Mouse (Mus musculus): ENCODE data around the gene Zfp511.
A peak's percentile ranks its signal among the peaks of the same experiment; 100 is the strongest.

The Zfp511 gene

GRCm38 (mm10) chr7:140036281-140037170 is at the start of gene Zfp511, which contains the start of gene Tubgcp2:
Gene Zfp511 (plus strand): TSS chr7:140036391.
Gene Tubgcp2 (minus strand): TSS chr7:140036669.
- DNase-seq (ENCODE audit: low read depth in 2 of 2, low spot score in 2 of 2), result peak; percentile 67 to 75

GRCm38 (mm10) chr7:139988272-139988671 is 47.9 kb upstream of the Zfp511 start:
- DNase-seq (ENCODE audit: low read depth in 2 of 2, low spot score in 2 of 2), result no peak

- DNase-seq (ENCODE audit: low read depth in 2 of 2, low spot score in 2 of 2), result no peak
Measured at GRCm38 (mm10) chr7:139990864-139991394, 45.3 kb upstream of the Zfp511 start.

- DNase-seq (ENCODE audit: low read depth in 2 of 2, low spot score in 2 of 2), result no peak
Measured at GRCm38 (mm10) chr7:139992406-139992805, 43.8 kb upstream of the Zfp511 start, which contains the start of gene Adam8. Gene Adam8 (minus strand): TSS chr7:139992562.

GRCm38 (mm10) chr7:139993532-139993931 is 42.7 kb upstream of the Zfp511 start:
- DNase-seq (ENCODE audit: low read depth in 2 of 2, low spot score in 2 of 2), result no peak

- DNase-seq (ENCODE audit: low read depth in 2 of 2, low spot score in 2 of 2), result no peak
Measured at GRCm38 (mm10) chr7:139994202-139994601, 42.0 kb upstream of the Zfp511 start.

GRCm38 (mm10) chr7:139994676-139995075 is 41.5 kb upstream of the Zfp511 start:
- peak; percentile 48 to 50 for DNase-seq (ENCODE audit: low read depth in 2 of 2, low spot score in 2 of 2)

- no peak for DNase-seq (ENCODE audit: low read depth in 2 of 2, low spot score in 2 of 2)
Measured at GRCm38 (mm10) chr7:139998691-139999350, 37.4 kb upstream of the Zfp511 start.

- DNase-seq (ENCODE audit: low read depth in 2 of 2, low spot score in 2 of 2), result peak in 1 of 2 experiments; percentile 0
Measured at GRCm38 (mm10) chr7:140001086-140001740, 35.0 kb upstream of the Zfp511 start.

- DNase-seq (ENCODE audit: low read depth in 2 of 2, low spot score in 2 of 2), result peak in 1 of 2 experiments; percentile 0
Measured at GRCm38 (mm10) chr7:140004666-140005065, 31.5 kb upstream of the Zfp511 start.

GRCm38 (mm10) chr7:140006861-140007611 is 29.2 kb upstream of the Zfp511 start:
- peak in 1 of 2 experiments; percentile 0 for DNase-seq (ENCODE audit: low read depth in 2 of 2, low spot score in 2 of 2)

- DNase-seq (ENCODE audit: low read depth in 2 of 2, low spot score in 2 of 2), result peak in 1 of 2 experiments; percentile 0
Measured at GRCm38 (mm10) chr7:140007781-140008180, 28.4 kb upstream of the Zfp511 start.

GRCm38 (mm10) chr7:140011336-140011735 is 24.9 kb upstream of the Zfp511 start:
- no peak for DNase-seq (ENCODE audit: low read depth in 2 of 2, low spot score in 2 of 2)

GRCm38 (mm10) chr7:140031771-140032170 is 4.4 kb upstream of the Zfp511 start:
- DNase-seq (ENCODE audit: low read depth in 2 of 2, low spot score in 2 of 2), result no peak

GRCm38 (mm10) chr7:140032366-140032765 is 3.8 kb upstream of the Zfp511 start:
- DNase-seq (ENCODE audit: low read depth in 2 of 2, low spot score in 2 of 2), result no peak

- no peak for DNase-seq (ENCODE audit: low read depth in 2 of 2, low spot score in 2 of 2)
Measured at GRCm38 (mm10) chr7:140033386-140033785, 2.8 kb upstream of the Zfp511 start.

- DNase-seq (ENCODE audit: low read depth in 2 of 2, low spot score in 2 of 2), result no peak
Measured at GRCm38 (mm10) chr7:140035456-140035855, 735 bp upstream of the Zfp511 start.

- no peak for DNase-seq (ENCODE audit: low read depth in 2 of 2, low spot score in 2 of 2)
Measured at GRCm38 (mm10) chr7:140037171-140037555, 972 bp downstream of the Zfp511 start.

- DNase-seq (ENCODE audit: low read depth in 2 of 2, low spot score in 2 of 2), result no peak
Measured at GRCm38 (mm10) chr7:140042728-140043127, 6.5 kb downstream of the Zfp511 start.

- no peak for DNase-seq (ENCODE audit: low read depth in 2 of 2, low spot score in 2 of 2)
Measured at GRCm38 (mm10) chr7:140045546-140045945, 9.4 kb downstream of the Zfp511 start.
